Mouse (Mus musculus) MEL (cell line): Measurements from ENCODE around the gene Mospd3. TPM values are rescaled to one million over a fixed set of nuclear protein-coding genes. Genes with fewer than 3 reads are reported as not detected.

Experiments
- DNase-seq: peaks from one replicate; pipeline ENCODE4 v3.0.0; 2011; ENCODE audit warnings: low read depth, low spot score
- H3K27ac ChIP-seq: 2 replicates; pipeline ENCODE4 v1.5.1; 2012; ENCODE audit warnings: low read depth, mild to moderate bottlenecking, control low read depth, low read length, moderate library complexity; ENCODE audit not compliant: control insufficient read depth
- H3K27me3 ChIP-seq, 2 experiments: fragments of 150-350 bp in 1 of 2; sonication (generic) in 1 of 2; 2 replicates each; pipeline ENCODE4 v1.6.1; 2012; ENCODE audit warnings: low read length in 2 of 2, mild to moderate bottlenecking in 2 of 2, improper control_type of control experiment in 1 of 2, moderate library complexity in 1 of 2; ENCODE audit not compliant: insufficient read depth in 2 of 2, control insufficient read depth in 1 of 2
- H3K36me3 ChIP-seq, 2 experiments: 2 replicates each; pipeline ENCODE4 v1.6.1; 2012 to 2014; ENCODE audit warnings: low read length in 2 of 2, improper control_type of control experiment in 1 of 2, inconsistent platforms in 1 of 2, mild to moderate bottlenecking in 1 of 2; ENCODE audit not compliant: insufficient read depth in 2 of 2, control insufficient read depth in 1 of 2
- H3K4me1 ChIP-seq, 2 experiments: fragments of 150-350 bp in 1 of 2; sonication (generic) in 1 of 2; 2 replicates each; pipeline ENCODE4 v1.6.1; 2012; ENCODE audit warnings: low read length in 2 of 2, improper control_type of control experiment in 1 of 2, mild to moderate bottlenecking in 1 of 2; ENCODE audit not compliant: insufficient read depth in 2 of 2, control insufficient read depth in 1 of 2
- H3K4me3 ChIP-seq, 2 experiments: fragments of 150-350 bp in 1 of 2; sonication (generic) in 1 of 2; 2 replicates each; pipeline ENCODE4 v1.5.1; 2012; ENCODE audit warnings: low read depth in 2 of 2, low read length in 2 of 2, mild to moderate bottlenecking in 2 of 2, moderate library complexity in 2 of 2, control low read depth in 1 of 2, improper control_type of control experiment in 1 of 2; ENCODE audit not compliant: control insufficient read depth in 1 of 2, insufficient read depth in 1 of 2
- H3K79me2 ChIP-seq: 2 replicates; pipeline ENCODE4 v1.6.1; 2012; ENCODE audit warnings: mild to moderate bottlenecking, low read length, moderate library complexity; ENCODE audit not compliant: control insufficient read depth, poor library complexity, insufficient read depth
- H3K9ac ChIP-seq: 2 replicates; pipeline ENCODE4 v1.6.1; 2012; ENCODE audit warnings: low read depth, mild to moderate bottlenecking, control low read depth, low read length, moderate library complexity; ENCODE audit not compliant: control insufficient read depth, poor library complexity, severe bottlenecking
- H3K9me3 ChIP-seq: fragments of 150-350 bp; sonication (generic); replicated peaks from 2 replicates; pipeline ENCODE4 v1.6.1; 2012; ENCODE audit warnings: mild to moderate bottlenecking, low read length, improper control_type of control experiment, moderate library complexity; ENCODE audit not compliant: insufficient read depth
- BHLHE40 ChIP-seq: IDR thresholded peaks from 2 replicates; pipeline ENCODE4 v1.6.1; 2012; ENCODE audit warnings: low read depth, mild to moderate bottlenecking, inconsistent platforms, low read length, improper control_type of control experiment, borderline replicate concordance
- CHD1 ChIP-seq: IDR thresholded peaks from 2 replicates; pipeline ENCODE4 v1.6.1; 2012; ENCODE audit warnings: low read depth, mild to moderate bottlenecking, inconsistent platforms, low read length, improper control_type of control experiment
- CTCF ChIP-seq, 3 experiments: IDR thresholded peaks in 2 of 3; conservative IDR thresholded peaks in 1 of 3; 2 replicates each; pipeline ENCODE4 v1.5.1; 2011 to 2012; ENCODE audit warnings: low read length in 3 of 3, low read depth in 2 of 3, mild to moderate bottlenecking in 2 of 3, improper control_type of control experiment in 1 of 3, inconsistent platforms in 1 of 3, mixed read lengths in 1 of 3, moderate library complexity in 1 of 3; ENCODE audit not compliant: control insufficient read depth in 1 of 3, insufficient read depth in 1 of 3, poor library complexity in 1 of 3, severe bottlenecking in 1 of 3
- EP300 ChIP-seq, 2 experiments: IDR thresholded peaks; 2 replicates each; pipeline ENCODE4 v1.6.1; 2011; ENCODE audit warnings: improper control_type of control experiment in 2 of 2, low read length in 2 of 2, low read depth in 1 of 2, mild to moderate bottlenecking in 1 of 2
- ETS1 ChIP-seq: IDR thresholded peaks from 2 replicates; pipeline ENCODE4 v1.6.1; 2012; ENCODE audit warnings: low read depth, mild to moderate bottlenecking, inconsistent platforms, low read length, improper control_type of control experiment, moderate library complexity
- GATA1 ChIP-seq: IDR thresholded peaks from 2 replicates; pipeline ENCODE4 v1.6.1; 2011; ENCODE audit warnings: low read depth, low read length, improper control_type of control experiment
- HCFC1 ChIP-seq: IDR thresholded peaks from 2 replicates; pipeline ENCODE4 v1.6.1; 2012; ENCODE audit warnings: low read depth, mild to moderate bottlenecking, inconsistent platforms, low read length, improper control_type of control experiment, moderate library complexity
- JUND ChIP-seq: IDR thresholded peaks from 2 replicates; pipeline ENCODE4 v1.6.1; 2011; ENCODE audit warnings: low read depth, mild to moderate bottlenecking, improper control_type of control experiment, low read length
- KAT2A ChIP-seq: conservative IDR thresholded peaks from 2 replicates; pipeline ENCODE4 v1.6.1; 2012; ENCODE audit warnings: low read depth, low read length, improper control_type of control experiment, inconsistent platforms
- MAFK ChIP-seq: IDR thresholded peaks from 2 replicates; pipeline ENCODE4 v1.6.1; 2011; ENCODE audit warnings: low read depth, mild to moderate bottlenecking, low read length, improper control_type of control experiment, borderline replicate concordance
- MAX ChIP-seq: IDR thresholded peaks from 2 replicates; pipeline ENCODE4 v1.6.1; 2011; ENCODE audit warnings: low read length, improper control_type of control experiment
- MEF2A ChIP-seq: IDR thresholded peaks from 2 replicates; pipeline ENCODE4 v1.6.1; 2014; ENCODE audit warnings: low read depth, mild to moderate bottlenecking, inconsistent platforms, low read length, improper control_type of control experiment; ENCODE audit not compliant: poor library complexity, insufficient replicate concordance, severe bottlenecking; ENCODE audit errors: extremely low read depth
- MXI1 ChIP-seq: IDR thresholded peaks from 2 replicates; pipeline ENCODE4 v1.6.1; 2011; ENCODE audit warnings: mild to moderate bottlenecking, low read depth, low read length, improper control_type of control experiment
- MYB ChIP-seq: IDR thresholded peaks from 2 replicates; pipeline ENCODE4 v1.6.1; 2011; ENCODE audit warnings: mild to moderate bottlenecking, low read depth, low read length, improper control_type of control experiment
- MYC ChIP-seq: IDR thresholded peaks from 2 replicates; pipeline ENCODE4 v1.6.1; 2011; ENCODE audit warnings: low read depth, mild to moderate bottlenecking, low read length, improper control_type of control experiment, moderate library complexity
- NRF1 ChIP-seq: IDR thresholded peaks from 2 replicates; pipeline ENCODE4 v1.6.1; 2014; ENCODE audit warnings: low read depth, mild to moderate bottlenecking, inconsistent platforms, low read length, improper control_type of control experiment, moderate library complexity; ENCODE audit not compliant: poor library complexity, insufficient read depth, severe bottlenecking
- POLR2A ChIP-seq, 2 experiments: IDR thresholded peaks; 2 replicates each; pipeline ENCODE4 v1.6.1; 2011 to 2012; ENCODE audit warnings: low read length in 2 of 2, mild to moderate bottlenecking in 2 of 2, control low read depth in 1 of 2, improper control_type of control experiment in 1 of 2, low read depth in 1 of 2, moderate library complexity in 1 of 2; ENCODE audit not compliant: control insufficient read depth in 1 of 2, insufficient read depth in 1 of 2, poor library complexity in 1 of 2
- POLR2AphosphoS2 ChIP-seq: IDR thresholded peaks from 2 replicates; pipeline ENCODE4 v1.6.1; 2011; ENCODE audit warnings: low read length, improper control_type of control experiment
- POLR2AphosphoS5 ChIP-seq: IDR thresholded peaks from 2 replicates; pipeline ENCODE4 v1.6.1; 2012; ENCODE audit warnings: low read depth, borderline replicate concordance, mild to moderate bottlenecking, inconsistent platforms, low read length, moderate library complexity, mixed read lengths
- RCOR1 ChIP-seq: IDR thresholded peaks from 2 replicates; pipeline ENCODE4 v1.6.1; 2012; ENCODE audit warnings: low read depth, mild to moderate bottlenecking, inconsistent platforms, low read length, improper control_type of control experiment
- SIN3A ChIP-seq: IDR thresholded peaks from 2 replicates; pipeline ENCODE4 v1.6.1; 2012; ENCODE audit warnings: low read length, improper control_type of control experiment, inconsistent platforms
- SMC3 ChIP-seq: IDR thresholded peaks from 2 replicates; pipeline ENCODE4 v1.6.1; 2011; ENCODE audit warnings: low read depth, low read length, improper control_type of control experiment
- TAL1 ChIP-seq: IDR thresholded peaks from 2 replicates; pipeline ENCODE4 v1.6.1; 2012; ENCODE audit warnings: mild to moderate bottlenecking, inconsistent platforms, low read length, moderate library complexity, mixed read lengths
- TBP ChIP-seq: IDR thresholded peaks from 2 replicates; pipeline ENCODE4 v1.8.0; 2011; ENCODE audit warnings: low read depth, low read length, improper control_type of control experiment
- UBTF ChIP-seq: IDR thresholded peaks from 2 replicates; pipeline ENCODE4 v1.6.1; 2012; ENCODE audit warnings: low read depth, mild to moderate bottlenecking, inconsistent platforms, low read length, improper control_type of control experiment, moderate library complexity, borderline replicate concordance; ENCODE audit not compliant: insufficient read depth
- USF1 ChIP-seq: IDR thresholded peaks from 2 replicates; pipeline ENCODE4 v1.6.1; 2014; ENCODE audit warnings: low read depth, mild to moderate bottlenecking, inconsistent platforms, low read length, improper control_type of control experiment, moderate library complexity
- USF2 ChIP-seq, 2 experiments: IDR thresholded peaks; 2 replicates each; pipeline ENCODE4 v1.6.1; 2011 to 2012; ENCODE audit warnings: improper control_type of control experiment in 2 of 2, low read length in 2 of 2, borderline replicate concordance in 1 of 2, inconsistent platforms in 1 of 2, low read depth in 1 of 2, mild to moderate bottlenecking in 1 of 2; ENCODE audit not compliant: insufficient read depth in 1 of 2
- ZNF384 ChIP-seq: IDR thresholded peaks from 2 replicates; pipeline ENCODE4 v1.6.1; 2012; ENCODE audit warnings: low read depth, mild to moderate bottlenecking, inconsistent platforms, low read length, improper control_type of control experiment
- polyA plus RNA-seq, 2 experiments: library from polyadenylated mRNA; stranded (reverse) in 1 of 2; unstranded in 1 of 2; fragments of >175 nt in 1 of 2; fragments of >200 nt in 1 of 2; gene quantifications; 2 replicates each; pipeline versions ENCODE4 v1.2.1 to v1.2.4; 2012; ENCODE audit warnings: low replicate concordance in 2 of 2, low read depth in 1 of 2; ENCODE audit not compliant: insufficient read length in 2 of 2, insufficient read depth in 1 of 2, missing spikeins in 1 of 2
- total RNA-seq: library from RNA; depleted of rRNA; stranded (reverse); fragments of 300-350 nt; gene quantifications from 2 replicates; pipeline ENCODE4 v1.2.3, GENCODE M21; 2012

The Mospd3 gene
- total and polyA plus RNA-seq, 3 experiments: 12.4 to 144 TPM; not detected in 1

- Histone ChIP-seq H3K36me3 (peaks cover 2 to 11% of the 10 kb centered on the region in 2 experiments; a peak in 3 of 4 replicates), H3K9me3 (no peaks in the 10 kb centered on the region), H3K4me3 (no peak overlapping the region), H3K4me1 (peaks cover 2 to 11% of the 10 kb centered on the region in 2 experiments), H3K79me2 (no peaks in the 10 kb centered on the region), H3K9ac (no peak overlapping the region), H3K27ac (no peak overlapping the region), H3K27me3 (no peaks in the 10 kb centered on the region)
- no peak for TF ChIP-seq JUND
- TF ChIP-seq MAX: no peak
- TF ChIP-seq TBP: no peak
- no peak for TF ChIP-seq BHLHE40
- no peak for TF ChIP-seq CTCF (IDR thresholded peaks at IDR 0.05 in 2 of 3, conservative IDR thresholded peaks at IDR 0.05 in 1 of 3; ENCODE audit: control insufficient read depth in 1 of 3, insufficient read depth in 1 of 3, low read depth in 2 of 3, low read length in 3 of 3, poor library complexity in 1 of 3, severe bottlenecking in 1 of 3)
- TF ChIP-seq EP300 (IDR thresholded peaks at IDR 0.05; ENCODE audit: low read depth in 1 of 2, low read length in 2 of 2): no peak
- TF ChIP-seq KAT2A: no peak
- TF ChIP-seq ETS1: no peak
- TF ChIP-seq MXI1: no peak
- TF ChIP-seq SIN3A: no peak
- no peak for TF ChIP-seq RCOR1
- TF ChIP-seq HCFC1: no peak
- no peak for TF ChIP-seq NRF1
- TF ChIP-seq ZNF384: no peak
- no peak for DNase-seq
These were observed 44.3 kb upstream of the Mospd3 start for GRCm38 (mm10) chr5:137645091-137645651.

- no peak for TF ChIP-seq POLR2AphosphoS5
- TF ChIP-seq POLR2AphosphoS2: no peak
- no peak for TF ChIP-seq SMC3
- TF ChIP-seq EP300 (IDR thresholded peaks at IDR 0.05; ENCODE audit: low read depth in 1 of 2, low read length in 2 of 2): no peak
- TF ChIP-seq MAX: no peak
- no peak for TF ChIP-seq MEF2A
- TF ChIP-seq HCFC1: no peak
- TF ChIP-seq RCOR1: no peak
- TF ChIP-seq TAL1: no peak
- no peak for TF ChIP-seq TBP
- TF ChIP-seq MAFK: no peak
- TF ChIP-seq USF2 (IDR thresholded peaks at IDR 0.05; ENCODE audit: borderline replicate concordance in 1 of 2, insufficient read depth in 1 of 2, low read depth in 1 of 2, low read length in 2 of 2): no peak
- no peak for TF ChIP-seq GATA1
- TF ChIP-seq CHD1: no peak
- no peak for TF ChIP-seq MYB
- TF ChIP-seq POLR2A (IDR thresholded peaks at IDR 0.05; ENCODE audit: control insufficient read depth in 1 of 2, insufficient read depth in 1 of 2, low read depth in 1 of 2, low read length in 2 of 2, poor library complexity in 1 of 2): no peak
- TF ChIP-seq MYC: no peak
- TF ChIP-seq USF1: no peak
- no peak for TF ChIP-seq ZNF384
- TF ChIP-seq UBTF: no peak
- Histone ChIP-seq H3K27me3 (no peaks in the 10 kb centered on the region), H3K79me2 (no peaks in the 10 kb centered on the region), H3K9ac (no peak overlapping the region), H3K9me3 (no peaks in the 10 kb centered on the region), H3K27ac (no peak overlapping the region), H3K4me3 (no peak overlapping the region), H3K4me1 (peaks cover 2 to 11% of the 10 kb centered on the region in 2 experiments), H3K36me3 (peaks cover 2 to 11% of the 10 kb centered on the region in 2 experiments; a peak in 3 of 4 replicates)
- no peak for DNase-seq
These were observed 43.6 kb upstream of the Mospd3 start for GRCm38 (mm10) chr5:137644484-137644883.
